Mouse (Mus musculus): ENCODE results near the gene Lman2l.

DNA sequence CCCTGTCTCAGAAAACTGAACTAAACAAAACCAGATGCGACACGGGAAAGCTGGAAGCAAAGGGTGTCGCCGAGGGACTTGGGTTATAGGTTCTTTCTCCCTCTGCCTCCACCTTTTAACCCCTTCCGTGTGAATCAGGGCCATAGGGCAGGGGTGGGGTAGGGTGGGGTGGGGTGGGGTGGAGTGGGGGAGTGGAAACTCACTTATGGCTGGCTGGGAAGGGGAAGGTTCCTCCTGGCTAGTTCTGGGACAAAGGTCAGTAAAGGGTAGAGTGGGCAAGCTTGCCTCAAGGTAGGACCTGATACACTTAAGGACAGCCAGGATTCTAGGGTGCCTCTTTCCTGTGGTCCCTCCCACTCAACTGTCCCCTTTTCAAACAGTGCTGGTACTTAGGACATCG, 48.2 kb upstream of the Lman2l start:
- TF ChIP-seq CTCF (IDR thresholded peaks at IDR 0.05) (no peak), POLR2A (IDR thresholded peaks at IDR 0.05; ENCODE audit: insufficient read depth, low read depth, low read length) (no peak)
